Mouse (Mus musculus) liver, adult 2 months (tissue): Measurements from ENCODE around the gene Pds5a. TPM values are rescaled to one million over a fixed set of nuclear protein-coding genes. Genes with fewer than 3 reads are reported as not detected.

Source experiments
- DNase-seq: peaks from one replicate; pipeline ENCODE4 v3.0.0-alpha.2; 2011; ENCODE audit warnings: low read depth, low spot score; ENCODE audit errors: extremely low read depth
- H3K27ac ChIP-seq: fragments of 200-500 bp; replicated peaks from 2 replicates; pipeline ENCODE4 v1.5.1; 2012; ENCODE audit warnings: low read depth, mild to moderate bottlenecking, control low read depth, inconsistent platforms, low read length; ENCODE audit not compliant: insufficient read depth
- H3K27me3 ChIP-seq: fragments of 200-500 bp; 2 replicates; pipeline ENCODE4 v1.6.1; 2012; ENCODE audit warnings: mild to moderate bottlenecking, moderate library complexity, low read length, inconsistent platforms; ENCODE audit not compliant: control insufficient read depth, insufficient read depth
- H3K36me3 ChIP-seq: fragments of 200-500 bp; 2 replicates; pipeline ENCODE4 v1.6.1; 2012; ENCODE audit warnings: low read length, inconsistent platforms; ENCODE audit not compliant: control insufficient read depth, insufficient read depth
- H3K4me1 ChIP-seq: fragments of 200-500 bp; 2 replicates; pipeline ENCODE4 v1.6.1; 2011; ENCODE audit warnings: low read length; ENCODE audit not compliant: control insufficient read depth, insufficient read depth
- H3K4me3 ChIP-seq: fragments of 200-500 bp; 2 replicates; pipeline ENCODE4 v1.5.1; 2011; ENCODE audit warnings: low read depth, mild to moderate bottlenecking, control low read depth, low read length, moderate library complexity; ENCODE audit not compliant: insufficient read depth
- H3K79me2 ChIP-seq: fragments of 200-500 bp; 2 replicates; pipeline ENCODE4 v1.6.1; 2012; ENCODE audit warnings: inconsistent platforms, mild to moderate bottlenecking, low read length, moderate library complexity; ENCODE audit not compliant: control insufficient read depth, insufficient read depth
- H3K9ac ChIP-seq: fragments of 200-500 bp; 2 replicates; pipeline ENCODE4 v1.6.1; 2012; ENCODE audit warnings: low read depth, mild to moderate bottlenecking, control low read depth, inconsistent platforms, low read length
- CTCF ChIP-seq: fragments of 200-500 bp; IDR thresholded peaks from 2 replicates; pipeline ENCODE4 v1.5.1; 2011; ENCODE audit warnings: low read depth, low read length, control low read depth
- POLR2A ChIP-seq: fragments of 200-500 bp; IDR thresholded peaks from 2 replicates; pipeline ENCODE4 v1.6.1; 2011; ENCODE audit warnings: low read length, control low read depth; ENCODE audit not compliant: insufficient read depth; ENCODE audit errors: extremely low read depth
- WGBS: fragments of 180-500 bp; shearing (Covaris S2); methylation state at CpG from one replicate; pipeline ENCODE4 v1.1.7; 2018; 5-methylcytosine and 5-hydroxymethylcytosine counted together
- polyA plus RNA-seq: library from polyadenylated mRNA; depleted of rRNA; stranded (reverse); fragments of >200 nt; gene quantifications from 2 replicates; pipeline ENCODE4 v1.2.3, GENCODE M21; 2012
- total RNA-seq: library from RNA; depleted of rRNA; stranded (reverse); fragments of >200 nt; gene quantifications from 2 replicates; pipeline ENCODE4 v1.2.3, GENCODE M21; 2014

Pds5a gene
- total and polyA plus RNA-seq, 2 experiments, result 8.2 to 64.4 TPM

DNA sequence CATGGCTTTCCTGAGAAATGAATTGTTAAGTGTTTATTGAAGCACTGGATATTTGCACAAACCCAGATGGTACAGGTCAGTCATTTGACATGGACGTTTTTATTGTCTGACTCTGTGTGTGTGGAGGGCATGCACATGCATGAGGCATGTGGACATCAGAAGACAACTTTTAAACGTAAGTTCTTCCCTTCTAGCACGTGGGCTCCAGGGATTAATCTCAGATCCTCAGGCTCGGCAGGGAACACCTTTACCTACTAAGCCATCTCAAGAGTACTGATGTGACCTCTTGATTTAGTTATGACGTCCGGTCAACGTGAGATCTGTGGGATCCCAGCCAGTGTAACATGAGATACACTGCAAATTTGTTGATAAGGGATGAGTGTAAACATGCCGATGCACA is 12.2 kb upstream of the Pds5a start:
- DNase-seq, result no peak
- WGBS, result 54% methylated on average over 8 of the region's 8 CpGs

DNA sequence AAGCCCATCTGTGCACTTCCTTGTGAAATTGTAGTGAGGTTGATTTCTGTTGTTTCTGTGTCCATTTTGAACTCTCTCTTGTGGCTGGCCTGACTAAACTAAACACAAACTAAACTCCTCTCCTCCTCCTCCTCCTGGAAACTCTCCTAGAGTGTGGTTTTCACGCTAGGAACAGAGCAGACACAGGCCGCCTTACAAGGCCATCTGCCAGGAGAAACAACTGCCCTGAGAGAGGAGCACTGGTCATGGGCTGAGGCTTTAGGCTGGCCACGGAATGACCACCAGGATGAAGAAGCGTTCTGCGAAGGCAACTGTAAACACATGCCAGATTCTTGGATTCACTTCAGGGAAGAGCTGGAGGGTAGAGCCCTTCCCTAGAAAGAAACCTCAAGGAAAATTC is 8.9 kb upstream of the Pds5a start:
- Histone ChIP-seq H3K36me3 (no peaks in the 10 kb centered on the region), H3K27ac (no peak overlapping the region), H3K4me3 (no peak overlapping the region), H3K27me3 (no peaks in the 10 kb centered on the region), H3K9ac (no peak overlapping the region), H3K79me2 (no peaks in the 10 kb centered on the region), H3K4me1 (no peaks in the 10 kb centered on the region)
- 76% methylated on average over 5 of the region's 5 CpGs for WGBS
- no peak for TF ChIP-seq CTCF
- no peak for TF ChIP-seq POLR2A
- DNase-seq, result no peak

More for the DNA sequence above, 12.2 kb upstream of the Pds5a start:
- TF ChIP-seq CTCF, result no peak
- no peak for TF ChIP-seq POLR2A
- Histone ChIP-seq H3K36me3 (no peaks in the 10 kb centered on the region), H3K9ac (no peak overlapping the region), H3K27me3 (no peaks in the 10 kb centered on the region), H3K4me1 (no peaks in the 10 kb centered on the region), H3K27ac (no peak overlapping the region), H3K79me2 (no peaks in the 10 kb centered on the region), H3K4me3 (no peak overlapping the region)

- no peaks in the 10 kb centered on the region for H3K79me2 ChIP-seq
- no peak for DNase-seq
- H3K4me1 ChIP-seq, result no peaks in the 10 kb centered on the region
- no peak overlapping the region for H3K9ac ChIP-seq
- 0 out of 2 replicates have a peak, but pooled peaks have one; percentile 6 for TF ChIP-seq CTCF
- TF ChIP-seq POLR2A, result no peak
- no peak overlapping the region for H3K4me3 ChIP-seq
- no peaks in the 10 kb centered on the region for H3K27me3 ChIP-seq
- WGBS, result 85% methylated on average over 4 of the region's 4 CpGs
- no peaks in the 10 kb centered on the region for H3K36me3 ChIP-seq
- no peak overlapping the region for H3K27ac ChIP-seq
Measured at GRCm38 (mm10) chr5:65706171-65706570, 8.1 kb upstream of the Pds5a start.

DNA sequence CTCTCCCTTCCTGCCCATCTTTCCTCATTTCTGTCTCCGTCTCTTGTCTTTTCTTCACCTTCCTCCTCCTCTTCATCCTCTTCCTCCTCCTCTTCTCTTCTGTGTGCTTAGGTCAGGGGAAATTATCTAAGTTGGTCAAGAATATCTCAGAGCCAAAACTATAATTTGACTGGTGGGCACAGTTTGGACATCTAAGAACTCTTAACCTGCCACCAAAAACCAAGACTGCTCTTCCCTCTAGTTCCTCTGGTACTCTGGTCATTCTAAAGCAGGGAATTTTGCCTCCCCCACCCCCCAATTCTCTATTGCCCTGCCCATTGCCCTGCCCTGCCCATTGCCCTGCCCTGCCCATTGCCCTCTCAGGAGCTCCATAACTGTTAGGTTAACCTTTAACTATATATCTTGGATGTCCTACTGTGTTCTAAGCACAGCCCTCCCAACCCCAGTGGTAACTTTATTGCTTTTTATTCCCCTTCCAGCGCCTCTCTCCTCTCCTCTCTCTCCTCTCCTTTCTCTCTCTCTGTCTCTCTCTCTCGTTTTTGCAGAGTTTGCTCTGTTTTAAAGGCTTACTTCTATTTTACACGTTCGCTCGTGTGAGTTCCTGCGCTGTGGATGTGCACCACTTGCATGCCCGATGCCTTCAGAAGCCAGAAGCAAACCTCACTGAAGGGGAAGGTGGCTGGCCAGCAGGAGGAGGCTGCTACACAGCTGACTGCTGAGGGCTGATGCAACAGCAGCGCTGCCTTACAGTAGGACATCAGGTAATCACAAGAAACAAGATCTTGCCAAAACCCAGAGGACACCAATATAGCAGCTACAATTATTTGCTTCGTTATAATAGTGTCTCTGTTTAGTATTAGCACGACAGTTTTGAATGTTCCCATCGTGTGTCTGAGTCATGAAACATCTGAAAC is 6.9 kb upstream of the Pds5a start:
- Histone ChIP-seq H3K27ac (no peak overlapping the region), H3K79me2 (no peaks in the 10 kb centered on the region), H3K4me1 (no peaks in the 10 kb centered on the region), H3K4me3 (no peak overlapping the region), H3K9ac (no peak overlapping the region), H3K36me3 (no peaks in the 10 kb centered on the region), H3K27me3 (no peaks in the 10 kb centered on the region)
- TF ChIP-seq POLR2A (no peak), CTCF (no peak)
- DNase-seq, result no peak
- 70% methylated on average over 12 of the region's 12 CpGs for WGBS

DNA sequence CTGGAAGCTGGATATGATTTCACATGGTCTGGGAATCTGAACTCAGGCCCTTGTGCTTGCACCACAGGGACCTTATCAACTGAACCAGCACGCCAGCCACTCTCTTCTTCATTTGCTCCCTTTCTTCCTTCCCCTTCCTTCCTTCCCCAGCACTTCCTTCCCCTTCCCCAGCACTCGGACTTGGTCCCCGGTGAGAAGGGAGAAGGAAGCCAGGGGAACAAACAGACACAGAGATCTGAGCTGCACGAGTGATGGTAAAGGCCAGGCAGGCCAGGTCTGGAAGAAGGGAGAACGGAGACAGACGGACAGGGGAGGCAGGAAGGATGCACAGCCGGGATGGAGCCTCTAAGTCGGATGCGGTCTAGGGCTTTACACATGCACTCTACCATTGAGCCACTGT is 5.2 kb upstream of the Pds5a start:
- Histone ChIP-seq H3K27me3 (no peaks in the 10 kb centered on the region), H3K79me2 (no peaks in the 10 kb centered on the region), H3K4me3 (no peak overlapping the region), H3K4me1 (peaks cover 4% of the 10 kb centered on the region; the same call in 1 of the 2 replicates), H3K9ac (no peak overlapping the region), H3K36me3 (no peaks in the 10 kb centered on the region), H3K27ac (no peak overlapping the region)
- WGBS, result 73% methylated on average over 9 of the region's 9 CpGs
- no peak for DNase-seq
- TF ChIP-seq CTCF, result no peak
- TF ChIP-seq POLR2A, result no peak

GRCm38 (mm10) chr5:65700102-65700501 is 2.0 kb upstream of the Pds5a start:
- Histone ChIP-seq H3K4me1 (peaks cover 10% of the 10 kb centered on the region), H3K27ac (no peak overlapping the region), H3K27me3 (no peaks in the 10 kb centered on the region), H3K4me3 (no peak overlapping the region), H3K79me2 (peaks cover 10% of the 10 kb centered on the region), H3K36me3 (peaks cover 5% of the 10 kb centered on the region; the same call in 1 of the 2 replicates), H3K9ac (no peak overlapping the region)
- DNase-seq, result no peak
- WGBS, result 90% methylated on average over 5 of the region's 5 CpGs
- TF ChIP-seq CTCF (no peak), POLR2A (no peak)
